Mouse (Mus musculus): Measurements from ENCODE around the gene Acot8. TPM values are rescaled to one million over a fixed set of nuclear protein-coding genes. Genes with fewer than 3 reads are reported as not detected.
A peak's percentile ranks its signal among the peaks of the same experiment; 100 is the strongest.
"Not testable (repeated sequence)": the region's sequence is repeated elsewhere in the genome, so short reads cannot be mapped to it uniquely, and the experiment has no call there.

Gene Acot8
- total RNA-seq, 1 experiment from 2014 or later, result 25.7 TPM

DNA sequence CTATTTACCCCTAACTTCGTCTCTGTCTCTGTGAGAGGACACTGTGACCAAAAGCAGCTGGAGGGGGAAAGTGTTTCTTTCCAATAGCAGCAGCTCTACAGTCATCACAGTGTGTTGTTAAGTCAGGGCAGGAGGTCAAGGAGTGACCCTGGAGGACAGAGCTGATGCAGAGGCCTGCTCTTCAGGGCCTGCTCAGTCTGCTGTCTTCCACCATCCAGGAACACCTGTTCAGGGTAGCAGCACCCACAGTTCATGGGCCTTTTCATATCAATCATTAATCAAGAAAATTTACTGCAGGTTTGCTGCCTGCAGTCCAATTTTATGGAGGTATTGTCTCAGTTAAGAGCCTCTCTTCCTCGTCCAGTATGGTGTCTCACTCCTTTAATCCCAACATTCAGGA, 8.9 kb upstream of the Acot8 start:
- DNase-seq, result no peak

DNA sequence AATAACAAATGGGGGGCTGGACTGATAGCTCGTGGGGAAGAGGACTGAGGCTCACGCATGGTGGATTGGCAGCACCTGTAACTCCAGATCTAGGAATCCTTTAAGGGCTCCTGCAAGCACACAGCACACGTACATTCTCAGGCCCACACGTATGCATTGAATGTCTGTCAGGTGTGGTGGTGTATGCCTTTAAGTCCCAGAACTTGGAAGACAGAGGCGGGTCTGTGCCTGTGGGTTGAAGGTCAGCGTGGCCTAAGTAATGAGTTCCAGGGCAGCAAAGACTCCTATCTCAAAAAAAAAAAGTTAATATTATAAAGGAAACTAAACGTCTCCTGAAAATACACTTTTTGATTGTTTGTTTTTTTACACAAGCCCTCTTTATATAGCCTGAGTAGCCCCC, 1.9 kb upstream of the Acot8 start:
- no peak for DNase-seq

DNA sequence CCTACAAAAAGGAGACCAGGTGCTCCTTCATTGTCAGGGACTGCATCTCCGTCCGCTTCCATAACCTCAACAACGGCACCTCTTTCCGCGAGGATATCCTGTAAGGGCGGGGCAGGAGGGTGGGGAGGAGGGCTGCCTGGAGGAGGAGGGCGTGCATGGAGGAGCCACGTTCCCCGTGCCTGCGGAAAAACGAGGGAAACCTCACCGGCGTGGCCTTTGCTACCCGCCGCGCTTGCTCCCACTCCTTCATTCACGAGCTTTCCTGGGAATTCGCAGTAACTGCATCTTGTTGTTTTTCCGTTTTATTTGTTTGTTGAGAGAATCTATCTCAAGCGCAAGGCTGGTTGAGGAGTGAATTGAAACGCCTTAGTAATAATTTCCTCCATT, 643 bp upstream of the Acot8 start:
- no peak for DNase-seq

DNA sequence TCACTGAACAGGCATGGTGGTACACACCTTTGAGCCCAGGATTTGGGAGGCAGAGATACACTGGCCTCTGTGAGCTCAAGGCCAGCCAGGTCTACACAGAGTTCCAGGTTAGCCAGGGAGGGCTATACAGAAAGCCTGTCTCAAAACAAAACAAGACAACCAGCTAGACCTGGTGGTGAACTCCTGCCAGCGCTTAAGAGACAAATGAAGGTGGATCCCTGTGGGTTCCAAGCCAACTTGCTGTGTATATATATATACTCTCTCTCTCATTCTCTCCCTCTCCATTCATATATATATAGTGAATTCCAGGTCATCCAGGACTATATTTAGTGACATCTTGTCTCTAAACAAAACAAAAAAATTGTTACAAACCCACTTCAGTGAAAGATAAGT, 765 bp downstream of the Acot8 start:
- DNase-seq, result no peak

DNA sequence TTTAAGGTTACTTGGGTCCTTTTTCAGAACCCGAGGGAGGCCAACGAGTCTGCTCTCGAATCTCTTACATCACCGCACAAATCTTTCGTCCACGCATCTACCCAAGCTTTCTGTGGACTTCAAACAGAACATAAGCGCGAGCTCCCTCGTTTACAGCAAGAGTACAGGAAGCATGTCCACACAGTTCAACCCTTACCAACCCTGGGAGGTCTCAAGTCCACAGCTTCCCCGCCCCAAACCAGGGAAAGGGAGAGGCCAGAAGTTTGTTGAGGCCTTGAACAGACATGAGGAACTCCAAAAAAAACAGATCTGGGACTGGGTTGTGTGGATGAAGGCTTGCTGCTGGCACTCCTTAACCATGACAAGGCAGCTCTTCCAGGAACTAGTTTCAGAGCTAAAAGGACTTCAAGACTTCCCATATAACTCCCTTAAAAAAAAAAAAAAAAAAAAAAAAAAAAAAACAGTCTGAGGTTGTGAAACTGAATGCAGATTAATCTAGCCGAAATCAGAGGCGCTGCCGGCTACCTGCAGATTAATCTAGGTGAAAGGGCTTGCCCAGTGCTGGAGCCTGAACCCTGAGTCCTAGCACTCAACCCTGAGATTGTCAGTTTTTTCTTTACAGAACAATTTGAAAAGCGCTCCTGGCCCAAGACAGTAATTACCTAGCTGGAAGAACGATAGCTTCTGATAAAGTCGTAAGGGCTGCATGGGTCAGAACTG, 1.3 kb downstream of the Acot8 start:
- no peak for DNase-seq

DNA sequence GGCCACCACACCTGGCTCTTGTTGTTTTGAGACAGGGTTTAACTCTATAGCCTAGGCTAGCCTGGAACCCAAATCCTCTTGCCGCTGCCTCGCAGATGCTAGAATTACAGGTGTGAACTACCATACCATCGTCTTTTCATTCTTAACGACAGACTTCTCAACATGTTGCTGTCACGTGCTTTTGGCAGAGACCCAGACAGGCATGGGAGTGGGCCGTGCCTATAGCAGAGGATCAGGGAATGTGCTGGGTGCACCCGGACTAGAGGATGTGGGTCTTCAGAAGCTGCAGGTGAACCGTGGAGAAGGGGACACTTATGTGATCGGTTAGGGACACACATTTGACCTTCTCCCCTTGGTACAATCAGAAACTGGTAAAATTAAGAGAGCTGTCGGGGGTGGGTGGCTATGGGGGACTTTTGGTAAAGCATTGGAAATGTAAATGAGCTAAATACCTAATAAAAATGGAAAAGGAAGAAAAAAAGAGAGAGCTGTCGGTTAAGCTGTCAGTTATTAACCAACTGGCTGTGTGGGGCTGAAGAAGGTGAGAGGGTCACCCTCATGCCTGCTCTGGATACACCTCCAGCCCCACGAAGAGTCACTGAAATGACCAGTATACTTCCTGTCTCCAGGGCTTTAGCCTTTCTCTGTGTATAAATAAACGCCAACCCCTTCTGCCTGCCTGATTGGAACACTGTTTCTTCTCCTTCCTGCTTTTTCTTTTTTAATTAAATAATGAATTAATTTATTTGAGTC, 4.3 kb downstream of the Acot8 start:
- DNase-seq, result no peak

DNA sequence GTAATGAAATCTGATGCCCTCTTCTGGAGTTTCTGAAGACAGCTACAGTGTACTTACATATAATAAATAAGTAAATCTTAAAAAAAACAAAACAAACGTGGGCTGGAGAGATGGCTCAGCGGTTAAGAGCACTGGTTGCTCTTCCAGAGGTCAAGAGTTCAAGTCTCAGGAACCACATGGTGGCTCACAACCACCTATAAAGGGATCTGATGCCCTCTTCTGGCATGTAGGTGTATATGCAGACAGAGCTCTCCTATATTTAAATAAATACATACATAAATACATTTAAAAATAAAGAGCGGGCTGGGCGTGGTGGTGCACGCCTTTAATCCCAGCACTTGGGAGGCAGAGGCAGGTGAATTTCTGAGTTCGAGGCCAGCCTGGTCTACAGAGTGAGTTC, 6.1 kb downstream of the Acot8 start:
- not testable (repeated sequence) for DNase-seq

DNA sequence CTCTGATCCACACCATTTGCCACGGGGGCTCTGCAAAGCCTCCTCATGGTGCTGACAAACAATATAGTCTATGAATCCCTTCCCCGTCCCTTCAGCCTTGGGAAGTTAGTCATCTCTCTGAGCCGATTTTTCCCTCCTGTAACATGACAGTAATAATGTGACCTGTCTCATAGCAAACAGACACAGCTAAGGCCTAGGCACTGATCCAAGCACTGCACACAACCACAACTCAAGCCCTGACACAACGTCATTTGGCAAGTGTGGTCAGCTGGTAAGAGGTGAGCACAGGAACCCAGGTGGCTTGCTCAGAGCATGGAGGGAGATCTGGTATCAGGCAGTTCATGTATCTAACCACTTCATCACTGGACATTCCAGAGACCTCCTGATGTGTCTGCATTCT, 8.8 kb downstream of the Acot8 start:
- peak; percentile 47 for DNase-seq

DNA sequence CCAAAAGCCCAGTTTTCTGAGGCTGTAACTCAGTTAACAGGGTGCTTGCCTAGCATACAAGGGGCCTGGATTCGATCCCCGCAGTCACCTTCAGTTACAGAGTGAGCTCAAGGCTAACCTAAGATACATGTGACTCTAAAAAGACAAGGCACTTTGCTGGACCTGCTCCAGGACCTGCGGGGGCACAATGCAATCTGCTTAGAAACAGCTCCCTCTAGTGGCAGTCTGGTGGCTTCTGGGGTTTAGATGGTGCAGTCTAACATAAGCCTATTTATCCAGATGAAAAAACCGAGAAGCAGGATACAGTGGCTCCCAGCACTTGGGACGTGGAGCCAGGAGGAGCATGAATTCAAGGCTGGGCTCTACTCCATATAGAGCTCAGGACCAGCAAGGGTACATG, 10.4 kb downstream of the Acot8 start:
- peak; percentile 96 for DNase-seq

DNA sequence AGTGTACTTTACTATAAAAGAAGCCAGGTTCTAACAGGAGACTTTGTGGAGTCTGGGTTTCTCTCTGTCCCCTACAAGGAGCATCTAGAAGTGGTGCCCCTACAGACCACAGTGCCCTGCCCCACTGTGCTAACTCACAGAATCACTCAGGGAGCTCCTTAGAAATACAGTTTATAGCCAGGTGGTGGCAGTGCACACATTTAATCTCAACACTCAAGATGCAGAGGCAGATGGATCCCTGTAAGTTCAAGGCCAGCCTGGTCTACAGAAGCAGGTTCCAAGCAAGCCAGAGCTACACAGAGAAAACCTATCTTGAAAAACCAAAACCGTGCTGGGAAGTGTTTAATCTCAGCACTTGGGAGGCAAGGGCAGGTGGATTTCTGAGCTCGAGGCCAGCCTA, 10.9 kb downstream of the Acot8 start:
- DNase-seq, result no peak

DNA sequence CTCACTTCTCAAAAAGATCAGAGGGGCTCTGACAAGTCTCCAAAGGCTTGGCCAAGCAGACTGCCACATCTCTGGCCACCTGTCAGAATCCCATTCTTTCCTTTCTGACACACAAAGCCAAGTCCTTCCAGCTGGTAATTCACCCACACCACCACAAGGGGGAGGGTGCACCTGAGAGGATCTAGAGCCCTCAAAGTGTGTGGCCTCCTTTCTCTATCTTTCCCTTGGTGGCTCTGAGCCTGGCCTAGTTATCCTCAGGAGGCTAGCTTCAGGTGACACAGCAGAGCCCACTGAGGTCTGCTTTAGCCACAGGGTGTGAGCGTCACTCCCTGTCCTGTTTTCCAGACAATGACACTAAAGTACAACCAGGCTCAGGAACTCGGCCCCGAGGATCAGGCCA, 11.4 kb downstream of the Acot8 start:
- peak; percentile 83 for DNase-seq

DNA sequence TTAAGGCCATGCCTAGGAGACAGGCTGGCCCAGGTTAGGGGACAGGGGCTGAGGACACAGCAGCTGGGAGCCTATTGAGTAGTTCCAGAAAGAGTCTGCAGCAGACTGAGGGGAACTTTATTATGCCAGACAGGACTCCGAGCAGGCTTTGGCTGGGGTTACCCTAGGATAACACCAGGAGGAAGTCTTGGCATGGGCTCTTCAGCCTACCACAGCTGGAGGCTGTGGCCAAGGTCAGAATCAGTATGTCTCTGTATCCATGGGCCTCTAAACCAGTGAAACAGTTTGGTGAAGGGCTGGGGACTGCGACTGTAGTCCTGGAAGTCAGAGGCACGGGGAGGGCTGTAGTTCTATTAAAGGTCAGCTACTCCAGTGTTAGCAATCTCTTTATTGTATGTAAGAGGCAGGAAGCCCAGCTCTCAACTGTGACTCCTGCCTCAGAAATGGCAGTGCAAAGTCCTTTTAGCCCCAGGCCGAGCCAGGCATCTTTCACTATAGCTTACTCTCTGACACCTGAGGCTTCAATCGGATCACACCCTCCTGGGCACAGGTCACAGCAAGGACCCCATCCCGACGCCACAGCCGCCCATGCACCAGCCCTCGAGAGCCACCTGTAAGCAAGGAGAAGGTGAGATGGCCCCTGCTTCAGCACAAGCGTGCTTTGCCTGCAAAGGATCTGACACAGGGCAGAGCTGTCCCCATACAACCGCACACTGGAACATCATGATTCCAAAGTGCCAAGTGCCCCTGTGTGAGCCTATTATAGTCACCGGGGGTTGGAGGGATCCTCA, 12.1 kb downstream of the Acot8 start:
- DNase-seq, result peak; percentile 66

DNA sequence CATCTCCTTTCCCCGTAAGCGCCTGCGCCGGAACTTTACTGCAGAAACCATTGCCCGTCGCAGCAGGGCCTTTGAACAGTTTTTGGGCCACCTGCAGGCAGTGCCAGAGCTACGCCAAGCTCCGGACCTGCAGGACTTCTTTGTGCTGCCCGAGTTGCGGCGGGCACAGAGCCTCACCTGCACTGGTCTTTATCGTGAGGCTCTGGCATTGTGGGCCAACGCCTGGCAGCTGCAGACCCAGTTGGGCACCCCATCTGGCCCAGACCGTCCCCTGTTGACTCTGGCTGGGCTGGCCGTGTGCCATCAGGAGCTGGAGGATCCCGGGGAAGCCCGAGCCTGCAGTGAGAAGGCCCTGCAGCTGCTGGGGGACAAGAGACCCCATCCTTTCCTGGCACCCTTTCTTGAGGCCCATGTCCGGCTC, 12.8 kb downstream of the Acot8 start:
- DNase-seq, result no peak

DNA sequence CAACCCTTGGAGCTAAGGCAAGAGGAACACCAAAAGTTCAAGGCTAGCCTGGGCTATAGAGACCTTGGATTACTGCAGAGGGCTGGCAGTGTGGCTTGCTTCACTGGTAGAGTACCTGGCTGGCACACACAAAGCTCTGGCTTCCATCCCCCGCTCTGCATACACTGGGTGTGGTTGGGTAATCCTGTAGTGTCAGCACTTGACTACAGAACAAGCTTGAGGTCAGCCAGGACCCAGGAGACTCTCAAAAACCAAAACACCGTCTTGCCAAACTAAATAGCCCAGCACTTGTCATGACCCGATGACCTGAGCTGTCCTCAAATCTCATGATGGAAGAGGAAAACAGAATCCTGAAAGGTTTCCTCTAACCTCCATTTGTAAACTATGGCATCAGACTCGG, 14.2 kb downstream of the Acot8 start:
- DNase-seq, result peak; percentile 73

DNA sequence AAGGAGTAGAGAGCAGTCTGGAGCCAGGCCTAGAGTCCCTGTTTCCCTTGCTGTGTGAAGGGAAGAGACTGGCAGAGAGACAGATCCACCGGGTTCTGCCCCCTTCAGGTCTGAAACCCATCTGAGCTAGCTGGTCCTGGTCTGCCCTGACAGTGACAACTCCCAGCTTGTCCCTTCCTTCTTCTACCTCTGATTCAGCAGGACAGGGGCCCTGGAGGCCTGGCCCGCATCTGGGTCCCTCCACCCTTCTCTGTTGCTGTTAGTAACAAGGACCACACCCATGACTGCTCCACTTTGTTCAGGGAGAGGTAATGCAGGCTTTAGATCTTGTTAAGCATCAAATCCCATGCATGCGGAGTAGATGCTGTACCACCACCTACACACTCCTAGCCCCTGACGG, 16.3 kb downstream of the Acot8 start:
- DNase-seq, result no peak

DNA sequence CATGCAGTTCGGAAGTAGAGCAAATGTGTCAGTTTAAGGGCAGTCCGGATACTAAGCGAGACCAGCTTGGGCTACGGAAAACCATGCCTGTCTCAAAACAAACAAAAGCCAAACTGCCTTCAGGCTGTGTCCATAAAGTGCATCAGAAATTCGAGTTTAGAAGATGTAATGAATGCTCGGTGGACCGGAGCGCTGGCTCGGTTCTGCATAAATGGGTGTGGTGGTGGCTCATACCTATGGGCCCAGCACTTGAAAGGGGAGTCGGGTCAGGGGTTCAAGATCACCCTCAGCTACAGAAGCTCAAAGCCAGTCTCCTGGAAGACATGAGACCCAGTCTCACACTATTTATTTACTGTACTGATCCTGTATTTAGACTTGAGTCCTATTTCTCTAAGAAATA, 16.9 kb downstream of the Acot8 start:
- DNase-seq, result no peak

DNA sequence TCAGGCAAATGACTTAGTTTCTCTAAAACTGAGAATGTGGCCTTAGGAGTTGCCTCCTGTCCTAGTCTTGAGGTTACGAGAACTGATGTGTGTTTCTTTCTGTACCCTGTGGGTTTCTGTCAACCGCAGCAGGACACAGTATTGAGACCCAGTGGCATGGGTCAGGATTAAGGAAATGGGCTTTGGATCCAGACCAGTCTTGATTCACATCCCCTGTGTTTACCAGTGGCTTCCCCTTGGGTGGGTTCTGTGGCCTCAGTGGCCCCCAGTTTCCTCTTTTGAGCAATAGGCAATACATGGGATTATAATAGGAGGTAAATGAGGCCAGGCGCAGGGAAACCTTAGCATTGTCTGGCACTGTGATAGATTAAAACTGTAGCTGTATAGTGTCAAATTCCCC, 17.6 kb downstream of the Acot8 start:
- DNase-seq, result no peak

DNA sequence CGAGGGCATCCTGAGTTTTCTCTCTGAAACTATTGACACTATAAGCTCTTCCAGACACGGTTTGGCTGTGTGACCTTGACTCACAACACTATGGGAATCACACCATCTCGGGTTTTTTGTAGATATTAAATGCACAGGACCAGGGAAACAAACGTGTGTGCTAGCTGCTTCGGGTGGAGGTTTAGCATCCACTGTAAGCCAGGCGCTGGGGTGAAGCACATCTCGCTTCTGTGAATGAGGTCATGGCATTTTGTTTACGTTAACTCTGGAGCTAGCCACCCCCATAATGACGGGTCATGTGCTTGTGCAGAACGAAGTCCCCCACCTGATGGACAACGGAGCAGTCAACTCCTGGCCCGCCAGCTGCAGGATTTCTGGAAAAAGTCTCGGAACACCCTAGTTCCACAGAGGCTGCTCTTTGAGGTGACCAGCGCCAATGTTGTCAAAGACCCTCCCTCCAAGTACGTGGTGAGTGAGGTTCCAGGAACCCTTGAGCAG, 18.2 kb downstream of the Acot8 start:
- no peak for DNase-seq

DNA sequence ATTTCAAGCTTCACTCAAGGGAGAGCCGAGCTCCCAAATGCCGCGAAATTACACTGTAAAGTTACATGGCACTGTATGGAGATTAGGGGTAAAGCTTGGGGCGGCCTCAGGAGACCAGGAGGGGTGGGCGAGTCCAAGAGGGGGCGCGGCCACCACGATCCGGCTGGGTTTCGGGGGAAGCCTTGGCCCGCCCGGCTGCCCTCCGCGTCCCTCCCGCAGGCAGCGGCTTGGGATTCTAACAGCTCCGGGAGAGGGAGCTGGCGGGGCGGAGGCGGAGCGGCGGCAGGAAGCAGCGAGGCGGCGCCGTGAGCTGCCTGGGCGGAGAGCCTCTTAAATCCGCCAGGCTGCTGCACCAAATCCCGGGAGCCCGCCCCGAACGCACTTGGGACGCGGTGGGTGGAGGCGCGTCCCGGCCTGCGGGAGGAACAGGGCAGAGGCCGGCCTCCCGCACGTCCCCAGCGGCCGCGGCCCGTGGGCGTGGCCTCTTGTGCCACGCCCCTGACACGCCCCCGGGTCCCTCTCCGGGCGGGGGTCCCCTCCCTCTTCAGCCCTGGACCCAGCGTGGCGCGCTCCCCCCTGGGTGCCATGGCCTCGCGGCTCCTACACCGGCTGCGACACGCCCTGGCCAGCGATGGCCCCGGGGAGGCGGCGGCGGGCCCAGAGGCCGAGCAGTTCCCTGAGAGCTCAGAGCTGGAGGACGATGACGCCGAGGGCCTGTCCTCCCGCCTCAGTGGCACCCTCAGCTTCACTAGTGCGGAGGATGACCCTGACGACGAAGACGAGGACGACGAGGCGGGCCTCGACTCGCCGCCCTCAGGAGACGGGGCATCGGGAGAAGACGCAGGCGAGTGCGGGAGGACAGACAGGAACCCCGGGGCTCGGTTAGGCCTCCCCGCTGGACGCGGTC, 18.9 kb downstream of the Acot8 start, which contains the start of gene Snx21:
TSS of gene Snx21 (plus strand) at position 343 of the 907 bp plus-strand sequence.
- DNase-seq, result peak; percentile 94

DNA sequence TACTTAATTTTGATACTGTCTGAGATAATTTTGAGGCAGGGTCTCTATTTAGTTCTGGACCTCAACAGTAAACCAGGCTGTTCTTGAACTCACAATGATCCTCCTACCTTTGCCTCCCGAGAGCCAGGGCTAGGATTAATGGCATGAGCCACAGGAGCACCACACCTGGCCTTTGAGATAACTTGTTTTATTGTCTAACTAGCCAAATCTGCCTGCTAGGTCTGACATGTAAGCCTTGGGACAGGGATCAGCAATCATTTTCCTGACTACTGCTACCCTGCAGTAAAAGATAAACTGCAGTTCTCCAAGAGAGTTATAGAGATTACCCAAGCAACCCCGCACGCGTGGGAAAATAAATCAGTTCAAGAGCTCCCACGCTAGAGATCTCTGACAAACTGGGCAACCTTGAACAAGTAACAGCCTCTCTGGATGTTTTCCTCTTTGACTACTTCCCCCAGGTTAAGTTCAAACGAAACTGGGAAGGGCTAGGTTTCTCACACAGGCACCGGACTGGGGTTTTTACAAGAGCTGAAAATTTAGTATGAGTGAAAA, 19.7 kb downstream of the Acot8 start:
- no peak for DNase-seq

DNA sequence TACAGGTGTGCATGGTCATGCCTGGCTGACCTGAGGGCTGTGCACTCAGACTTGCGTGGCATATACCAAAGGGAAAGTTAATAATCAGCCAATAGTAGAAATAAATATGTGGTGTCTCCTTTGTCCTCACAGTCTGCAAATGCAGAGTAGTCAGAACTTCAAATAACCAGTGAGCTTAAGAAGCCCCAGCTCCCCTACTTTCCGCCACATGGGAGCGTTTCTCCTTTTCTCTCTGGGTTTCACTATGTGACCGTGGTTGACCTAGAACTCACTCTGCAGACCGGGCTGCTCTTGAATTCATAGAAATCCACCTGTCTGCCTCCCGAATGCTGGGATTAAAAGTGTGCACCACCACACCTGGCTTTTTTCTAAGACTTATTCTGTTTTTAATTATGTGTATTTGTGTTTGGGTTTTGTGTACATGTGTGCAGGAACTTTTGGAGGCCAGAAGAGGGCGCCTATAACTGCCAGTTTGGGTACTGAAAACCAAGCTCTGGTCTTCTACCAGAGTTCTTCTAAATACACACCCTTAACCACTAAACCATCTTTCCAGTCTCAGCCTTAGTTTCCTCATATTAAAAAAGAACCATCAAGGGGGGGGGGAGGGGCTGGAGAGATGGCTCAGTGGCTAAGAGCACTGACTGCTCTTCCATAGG, 20.6 kb downstream of the Acot8 start:
- DNase-seq, result no peak
